Mouse (Mus musculus) hindbrain, embryonic 13.5 days (tissue): ENCODE measurements around the gene Igf2bp1. TPM values are rescaled to one million over a fixed set of nuclear protein-coding genes. Genes with fewer than 3 reads are reported as not detected.
A peak's percentile ranks its signal among the peaks of the same experiment; 100 is the strongest.

Experiments
- ATAC-seq: fragments of 200-750 bp; cut with Nextera tagmentation; 2 replicates; pipeline ENCODE4 v1.8.0; 2017; ENCODE audit warnings: moderate TSS enrichment; ENCODE audit not compliant: low FRiP score
- H3K27ac ChIP-seq: fragments of 300-500 bp; sonication (generic); 2 replicates; pipeline ENCODE4 v1.5.1; 2015; ENCODE audit warnings: inconsistent platforms, mild to moderate bottlenecking, moderate library complexity
- H3K27me3 ChIP-seq: fragments of 300-500 bp; sonication (generic); 2 replicates; pipeline ENCODE4 v1.6.1; 2015; ENCODE audit warnings: mild to moderate bottlenecking, inconsistent platforms
- H3K36me3 ChIP-seq: fragments of 300-500 bp; sonication (generic); 2 replicates; pipeline ENCODE4 v1.6.1; 2015; ENCODE audit warnings: mild to moderate bottlenecking, inconsistent platforms
- H3K4me1 ChIP-seq: fragments of 300-500 bp; sonication (generic); replicated peaks from 2 replicates; pipeline ENCODE4 v1.6.1; 2015; ENCODE audit warnings: inconsistent platforms
- H3K4me2 ChIP-seq: fragments of 300-500 bp; sonication (generic); 2 replicates; pipeline ENCODE4 v1.6.1; 2015; ENCODE audit warnings: inconsistent platforms, mild to moderate bottlenecking, moderate library complexity
- H3K4me3 ChIP-seq: fragments of 300-500 bp; sonication (generic); 2 replicates; pipeline ENCODE4 v1.5.1; 2015; ENCODE audit warnings: mild to moderate bottlenecking, inconsistent platforms
- H3K9ac ChIP-seq: fragments of 300-500 bp; sonication (generic); 2 replicates; pipeline ENCODE4 v1.6.1; 2015; ENCODE audit warnings: mild to moderate bottlenecking, inconsistent platforms
- H3K9me3 ChIP-seq: fragments of 300-500 bp; sonication (generic); 2 replicates; pipeline ENCODE4 v1.6.1; 2016; ENCODE audit warnings: inconsistent platforms
- WGBS: fragments of 180-500 bp; shearing (Covaris S2); methylation state at CpG from one replicate; pipeline ENCODE4 v1.1.7; 2015; 5-methylcytosine and 5-hydroxymethylcytosine counted together
- polyA plus RNA-seq: library from polyadenylated mRNA; unstranded; fragments of >200 nt; fragmentation: Nextera tagmentation; extraction: Ambion mirVana; gene quantifications from 2 replicates; pipeline ENCODE4 v1.2.1, GENCODE M21; 2015

Igf2bp1 gene
- polyA plus RNA-seq, 1 experiment from 2014 or later, result 23.1 TPM

DNA sequence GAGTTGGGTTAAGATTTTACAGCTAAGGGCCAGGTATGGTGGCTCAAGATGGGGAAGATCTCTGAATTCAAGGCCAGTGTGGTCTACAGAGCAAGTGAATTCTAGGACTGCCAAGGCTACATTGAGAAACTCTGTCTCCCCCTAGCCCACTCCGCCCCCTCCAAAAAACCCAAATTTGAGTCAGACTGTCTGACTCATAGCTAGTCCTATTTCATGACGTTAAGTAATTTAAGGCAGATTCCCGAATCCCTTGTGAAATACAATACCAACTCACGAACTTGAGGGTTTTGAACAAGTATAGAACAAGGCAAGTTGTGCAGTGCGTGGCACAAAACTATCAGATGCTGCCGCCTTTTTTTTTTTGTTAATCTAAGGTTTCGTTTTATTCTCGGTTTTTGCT is 28.4 kb upstream of the Igf2bp1 start:
- Histone ChIP-seq H3K4me3 (peak overlapping the region; percentile 89), H3K4me1 (peaks cover 29% of the 10 kb centered on the region), H3K27ac (no peak overlapping the region), H3K9ac (no peak overlapping the region), H3K4me2 (peak overlapping the region; percentile 96), H3K36me3 (peaks cover 16% of the 10 kb centered on the region), H3K9me3 (no peaks in the 10 kb centered on the region), H3K27me3 (peaks cover 19% of the 10 kb centered on the region)
- ATAC-seq, result no peak
- WGBS, result 52% methylated on average over 8 of the region's 8 CpGs

DNA sequence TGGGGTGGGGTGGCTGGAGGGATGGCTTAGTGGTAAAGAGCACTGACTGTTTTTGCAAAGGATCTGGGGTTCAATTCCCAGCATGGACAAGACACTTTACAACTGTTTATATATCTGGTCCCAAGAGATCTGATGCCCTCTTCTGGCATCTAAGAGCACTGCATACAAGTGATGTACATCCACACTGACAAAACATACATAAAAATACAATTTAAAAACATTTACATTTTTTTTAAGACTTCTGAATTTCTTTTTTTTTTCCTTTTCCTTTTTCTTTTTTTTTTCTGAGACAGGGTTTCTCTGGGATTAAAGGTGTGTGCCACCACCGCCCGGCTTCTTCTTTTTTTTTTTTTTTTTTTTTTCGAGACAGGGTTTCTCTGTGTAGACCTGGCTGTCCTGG is 27.5 kb upstream of the Igf2bp1 start:
- Histone ChIP-seq H3K4me1 (peaks cover 29% of the 10 kb centered on the region), H3K27me3 (peaks cover 28% of the 10 kb centered on the region), H3K27ac (no peak overlapping the region), H3K4me2 (no peak overlapping the region), H3K9ac (no peak overlapping the region), H3K36me3 (peaks cover 9% of the 10 kb centered on the region), H3K4me3 (no peak overlapping the region), H3K9me3 (no peaks in the 10 kb centered on the region)
- ATAC-seq, result no peak
- 100% methylated on average over 3 of the region's 3 CpGs for WGBS

DNA sequence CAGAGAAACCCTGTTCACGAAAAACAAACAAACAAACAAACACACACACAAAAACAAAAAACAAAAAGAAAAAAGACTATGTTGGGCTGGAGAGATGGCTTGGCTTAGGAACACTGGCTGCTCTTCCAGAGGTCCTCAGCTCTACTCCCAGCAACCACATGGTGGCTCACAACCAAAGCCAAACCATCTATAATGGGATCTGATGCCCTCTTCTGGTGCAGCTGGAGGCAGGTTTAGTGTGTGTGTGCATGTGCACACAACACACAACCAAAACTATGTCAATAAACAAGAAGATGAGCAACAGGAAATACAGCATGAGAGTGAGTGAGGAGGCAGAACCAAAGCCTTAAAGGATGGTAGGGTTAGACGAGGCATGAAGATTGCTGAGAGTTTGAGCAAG is 26.0 kb upstream of the Igf2bp1 start:
- no peaks in the 10 kb centered on the region for H3K9me3 ChIP-seq
- H3K9ac ChIP-seq, result no peak overlapping the region
- peaks cover 20% of the 10 kb centered on the region for H3K4me1 ChIP-seq
- no peak for ATAC-seq
- WGBS, result 82% methylated on average over 2 of the region's 2 CpGs
- H3K27me3 ChIP-seq, result peaks cover 28% of the 10 kb centered on the region
- H3K27ac ChIP-seq, result no peak overlapping the region
- no peak overlapping the region for H3K4me2 ChIP-seq
- peaks cover 3% of the 10 kb centered on the region; the same call in 1 of the 2 replicates for H3K36me3 ChIP-seq
- H3K4me3 ChIP-seq, result no peak overlapping the region

DNA sequence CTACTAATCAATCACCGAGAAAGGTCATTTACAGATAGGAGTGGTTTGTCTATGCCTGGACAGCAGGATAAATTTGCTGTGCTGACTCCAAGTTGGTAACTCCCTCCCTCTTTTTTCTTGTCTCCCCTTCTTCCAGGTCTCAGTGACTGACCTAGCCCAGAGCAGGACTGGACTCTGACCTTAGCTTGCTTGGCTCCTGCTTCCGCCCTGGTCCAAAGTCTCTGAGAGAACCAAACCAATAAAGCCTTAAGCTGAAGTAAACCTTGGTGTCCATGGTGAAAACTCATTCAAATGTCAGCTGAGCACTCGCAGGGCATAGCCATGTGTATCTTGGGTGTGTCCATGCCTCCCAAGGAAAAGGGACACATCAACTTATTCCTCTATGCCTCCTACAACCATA is 24.8 kb upstream of the Igf2bp1 start:
- Histone ChIP-seq H3K27me3 (peaks cover 32% of the 10 kb centered on the region), H3K4me1 (peaks cover 9% of the 10 kb centered on the region), H3K36me3 (no peaks in the 10 kb centered on the region), H3K4me2 (no peak overlapping the region), H3K9me3 (no peaks in the 10 kb centered on the region), H3K27ac (no peak overlapping the region), H3K9ac (no peak overlapping the region), H3K4me3 (no peak overlapping the region)
- ATAC-seq, result no peak
- 88% methylated on average over 3 of the region's 3 CpGs for WGBS

DNA sequence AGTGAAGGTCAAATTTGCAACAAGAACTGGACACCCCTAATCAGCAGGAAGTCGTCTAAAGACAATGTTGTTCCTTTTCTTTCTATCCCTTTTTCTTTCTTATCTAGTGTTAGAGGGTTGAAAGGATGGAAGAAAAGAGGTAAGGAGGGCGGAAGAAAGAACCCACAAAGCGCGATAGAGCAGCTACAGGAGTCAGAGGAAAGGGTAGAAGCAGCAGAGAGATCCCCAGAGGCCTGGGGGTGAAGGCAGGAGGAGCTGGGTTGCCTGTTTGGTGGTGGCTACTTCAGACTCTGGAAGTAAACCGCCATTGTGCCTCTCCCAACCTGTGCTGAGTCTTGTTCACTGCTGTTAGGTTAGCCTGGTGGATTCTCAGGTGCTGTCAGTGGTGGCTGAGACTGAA is 22.4 kb upstream of the Igf2bp1 start:
- H3K4me1 ChIP-seq, result no peaks in the 10 kb centered on the region
- H3K27ac ChIP-seq, result no peak overlapping the region
- no peak overlapping the region for H3K4me2 ChIP-seq
- H3K36me3 ChIP-seq, result no peaks in the 10 kb centered on the region
- no peaks in the 10 kb centered on the region for H3K9me3 ChIP-seq
- H3K9ac ChIP-seq, result no peak overlapping the region
- ATAC-seq, result no peak
- H3K27me3 ChIP-seq, result peaks cover 32% of the 10 kb centered on the region
- WGBS, result 61% methylated on average over 5 of the region's 5 CpGs
- H3K4me3 ChIP-seq, result no peak overlapping the region

DNA sequence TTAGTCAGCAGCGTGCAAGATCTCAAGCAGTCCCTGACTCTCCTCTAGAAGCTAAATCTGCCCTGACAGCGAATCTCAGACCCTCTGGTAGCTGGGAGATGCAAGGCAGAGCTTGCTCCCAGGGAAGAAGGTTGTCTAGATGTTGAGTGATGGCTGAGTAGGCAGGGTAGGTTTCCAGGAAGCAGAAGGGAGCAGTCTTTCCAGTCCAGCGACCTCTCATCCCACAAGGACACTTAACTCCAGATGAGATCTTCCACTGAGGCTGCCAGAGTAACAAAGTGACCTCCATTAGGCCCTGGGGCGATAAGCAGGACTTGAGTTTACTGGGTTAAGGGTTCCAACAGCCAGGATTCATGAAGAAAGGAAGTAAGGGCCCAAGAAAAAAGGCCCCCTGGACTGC is 14.9 kb upstream of the Igf2bp1 start:
- H3K9ac ChIP-seq, result no peak overlapping the region
- no peaks in the 10 kb centered on the region for H3K4me1 ChIP-seq
- H3K9me3 ChIP-seq, result no peaks in the 10 kb centered on the region
- no peak overlapping the region for H3K4me3 ChIP-seq
- H3K36me3 ChIP-seq, result no peaks in the 10 kb centered on the region
- ATAC-seq, result no peak
- H3K4me2 ChIP-seq, result no peak overlapping the region
- WGBS, result 76% methylated on average over 4 of the region's 4 CpGs
- no peaks in the 10 kb centered on the region for H3K27me3 ChIP-seq
- H3K27ac ChIP-seq, result no peak overlapping the region

DNA sequence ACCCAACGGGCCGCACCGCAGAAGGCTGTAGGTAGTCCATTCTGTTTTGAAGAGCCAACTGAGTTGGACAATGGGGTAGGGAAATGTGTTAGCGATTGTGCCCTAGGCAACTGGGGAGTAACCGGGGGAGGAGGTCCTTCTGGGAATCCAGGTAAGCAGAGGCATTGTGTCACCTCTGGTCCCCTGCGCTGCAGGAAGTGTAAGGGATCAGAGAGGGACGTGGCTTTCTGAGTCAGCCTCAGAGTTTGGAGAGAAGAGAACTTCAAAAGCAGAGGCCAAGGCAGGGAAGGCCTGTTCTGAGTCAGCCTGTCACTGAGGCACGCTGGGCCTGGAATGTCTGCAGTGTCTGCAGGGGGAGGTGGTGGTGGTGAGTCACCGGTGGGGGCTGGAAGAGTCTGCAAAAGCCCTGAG is 12.2 kb upstream of the Igf2bp1 start:
- H3K9ac ChIP-seq, result no peak overlapping the region
- H3K27me3 ChIP-seq, result no peaks in the 10 kb centered on the region
- no peaks in the 10 kb centered on the region for H3K9me3 ChIP-seq
- ATAC-seq, result no peak
- no peaks in the 10 kb centered on the region for H3K36me3 ChIP-seq
- no peak overlapping the region for H3K27ac ChIP-seq
- H3K4me2 ChIP-seq, result no peak overlapping the region
- no peak overlapping the region for H3K4me3 ChIP-seq
- 22% methylated on average over 9 of the region's 9 CpGs for WGBS
- no peaks in the 10 kb centered on the region for H3K4me1 ChIP-seq

DNA sequence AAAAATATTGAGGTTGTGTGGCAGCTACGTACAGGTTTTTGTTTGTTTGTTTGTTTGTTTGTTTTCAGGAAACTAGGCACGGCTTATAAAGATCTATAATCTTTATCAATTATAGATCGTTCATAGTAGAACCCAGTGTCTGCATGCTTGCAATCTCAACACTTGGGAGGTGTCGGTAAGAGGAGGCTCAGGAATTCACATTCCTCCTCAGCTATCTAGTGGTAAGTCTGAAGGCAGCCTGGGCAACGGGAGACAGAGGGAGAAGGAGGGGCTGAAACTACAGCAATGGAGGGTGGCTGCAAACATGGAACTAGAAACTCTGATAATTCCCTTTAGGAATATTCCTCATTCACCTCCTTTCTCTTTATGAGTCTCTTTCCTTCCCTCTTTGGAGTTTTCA is 9.7 kb upstream of the Igf2bp1 start:
- Histone ChIP-seq H3K9ac (no peak overlapping the region), H3K4me2 (no peak overlapping the region), H3K9me3 (no peaks in the 10 kb centered on the region), H3K4me1 (no peaks in the 10 kb centered on the region), H3K27ac (no peak overlapping the region), H3K4me3 (no peak overlapping the region), H3K27me3 (no peaks in the 10 kb centered on the region), H3K36me3 (no peaks in the 10 kb centered on the region)
- ATAC-seq, result no peak
- 60% methylated on average over 5 of the region's 5 CpGs for WGBS

DNA sequence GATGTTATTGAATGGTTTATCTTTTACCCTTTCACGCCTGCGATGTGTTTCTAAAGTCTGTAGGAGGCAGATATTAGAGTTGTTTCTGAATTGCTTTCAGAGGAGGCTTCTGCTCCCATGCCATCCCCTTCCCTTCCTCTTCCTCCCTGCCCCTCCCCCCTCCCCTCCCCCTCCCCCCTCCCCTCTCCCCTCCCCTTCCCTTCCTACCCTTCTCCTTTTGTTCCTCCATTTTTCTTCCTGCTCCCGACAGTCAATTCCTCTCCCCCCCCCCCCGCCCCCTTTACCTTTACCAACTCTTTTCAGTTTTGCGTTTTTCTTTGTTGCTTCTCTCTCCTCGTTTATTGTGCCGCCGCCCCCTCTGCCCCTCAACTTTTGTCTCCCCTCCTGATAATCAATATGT is 6.2 kb upstream of the Igf2bp1 start:
- no peak overlapping the region for H3K9ac ChIP-seq
- H3K4me3 ChIP-seq, result no peak overlapping the region
- ATAC-seq, result no peak
- no peak overlapping the region for H3K4me2 ChIP-seq
- no peak overlapping the region for H3K27ac ChIP-seq
- no peaks in the 10 kb centered on the region; the same call in 1 of the 2 replicates for H3K4me1 ChIP-seq
- no peaks in the 10 kb centered on the region for H3K27me3 ChIP-seq
- WGBS, result 2% methylated on average over 4 of the region's 8 CpGs
- no peaks in the 10 kb centered on the region for H3K36me3 ChIP-seq
- no peaks in the 10 kb centered on the region for H3K9me3 ChIP-seq

DNA sequence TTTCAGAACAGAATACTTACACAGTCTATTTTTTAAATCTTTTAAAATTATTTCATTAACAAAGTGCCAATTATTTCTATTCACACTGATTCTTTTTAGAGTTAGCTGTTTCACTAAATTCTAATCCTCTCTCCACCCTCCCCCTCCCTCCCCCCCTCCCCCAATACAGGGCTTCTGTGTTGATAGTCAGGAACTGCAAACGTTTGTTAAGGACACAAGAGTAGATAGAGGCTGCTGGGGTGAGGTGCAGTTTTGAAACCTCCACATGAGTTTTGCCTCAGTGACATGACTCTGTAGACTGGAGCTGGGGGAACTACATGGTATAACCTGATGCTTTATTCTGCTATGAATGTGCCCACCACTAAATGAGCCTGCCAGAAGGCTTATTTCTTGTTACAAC is 3.1 kb upstream of the Igf2bp1 start:
- no peak overlapping the region for H3K4me2 ChIP-seq
- no peak overlapping the region for H3K9ac ChIP-seq
- no peak overlapping the region for H3K4me3 ChIP-seq
- ATAC-seq, result no peak
- WGBS, result 4% methylated on average over 1 of the region's 1 CpGs
- H3K27me3 ChIP-seq, result no peaks in the 10 kb centered on the region
- H3K36me3 ChIP-seq, result no peaks in the 10 kb centered on the region
- no peaks in the 10 kb centered on the region for H3K9me3 ChIP-seq
- H3K4me1 ChIP-seq, result peaks cover 4% of the 10 kb centered on the region; the same call in 1 of the 2 replicates
- H3K27ac ChIP-seq, result no peak overlapping the region

DNA sequence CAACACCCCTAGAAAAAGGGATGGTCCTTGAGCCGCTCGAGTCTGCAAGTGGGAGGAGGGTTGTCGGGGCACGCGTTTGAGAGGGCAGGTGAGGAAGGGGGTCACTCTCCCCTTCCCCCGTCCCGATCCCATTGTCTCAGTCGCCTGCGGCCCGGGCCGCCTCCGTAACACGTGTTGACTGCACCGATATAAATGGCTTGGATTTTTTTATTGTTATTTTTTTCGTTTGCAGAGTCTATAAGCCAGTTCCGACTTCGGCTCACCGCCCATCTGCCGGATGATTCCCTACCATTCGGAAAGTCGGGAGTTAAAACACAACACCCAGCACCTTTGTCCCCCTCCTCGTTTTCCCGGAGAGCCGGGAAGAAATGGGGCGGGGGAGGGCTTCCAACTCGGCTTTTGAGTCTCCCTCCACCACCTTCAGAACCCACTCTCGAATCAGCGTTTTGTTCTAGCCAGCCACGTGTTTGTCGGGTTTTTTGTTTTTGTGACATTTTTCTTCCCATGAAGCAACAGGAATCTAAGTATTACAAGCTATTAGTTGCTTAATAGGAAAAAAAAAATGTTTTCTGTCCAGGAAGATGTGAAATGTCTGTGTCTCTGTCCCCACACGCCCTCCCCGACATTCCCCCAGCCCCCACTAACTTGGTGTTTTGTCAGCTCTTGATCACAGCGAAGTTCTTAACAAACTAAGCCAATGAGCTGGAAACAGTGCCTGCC is 1.9 kb upstream of the Igf2bp1 start:
- Histone ChIP-seq H3K4me2 (peak overlapping the region; percentile 77), H3K4me3 (peak overlapping the region; percentile 78), H3K9me3 (no peaks in the 10 kb centered on the region), H3K4me1 (peaks cover 13% of the 10 kb centered on the region), H3K27me3 (no peaks in the 10 kb centered on the region), H3K9ac (peak overlapping the region; percentile 88), H3K36me3 (no peaks in the 10 kb centered on the region), H3K27ac (peak overlapping the region; percentile 95)
- WGBS, result under 1% methylated on average over 33 of the region's 33 CpGs
- ATAC-seq, result 0 out of 2 replicates have a peak, but pooled peaks have one; percentile 33

DNA sequence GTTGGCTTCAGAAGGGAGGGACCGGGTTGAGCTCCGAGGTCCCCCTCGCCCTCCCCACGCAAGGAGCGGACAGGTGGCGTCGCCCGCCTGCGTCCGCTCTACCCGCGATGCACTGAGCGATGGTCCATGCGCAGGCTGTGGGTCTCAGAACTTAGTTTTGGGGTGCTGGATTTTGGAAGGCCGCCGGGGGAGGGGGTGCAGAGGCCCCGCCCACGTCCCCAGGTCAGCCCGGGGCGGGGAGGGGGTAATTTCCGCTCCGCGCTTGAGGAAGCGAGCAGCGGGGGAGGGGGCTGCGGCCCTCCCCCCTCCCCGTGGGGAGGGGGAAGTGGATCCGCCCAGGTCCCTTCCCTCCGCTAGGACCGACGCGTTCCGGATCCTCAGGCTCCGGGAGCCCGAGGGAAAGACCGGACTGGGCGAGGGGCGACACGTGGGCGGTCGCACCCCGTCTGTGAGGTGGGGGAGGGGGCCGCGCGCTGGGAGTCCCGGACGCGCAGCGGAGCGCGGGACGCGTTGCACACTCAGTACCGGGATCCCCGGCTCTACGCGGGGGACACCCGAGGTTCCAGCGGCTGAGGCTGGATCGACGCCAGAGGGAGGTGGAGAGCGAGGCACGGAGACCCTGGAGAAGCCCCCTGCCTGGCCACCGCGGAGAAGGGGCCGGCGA is 1.2 kb upstream of the Igf2bp1 start:
- peak overlapping the region; percentile 77 for H3K4me2 ChIP-seq
- peak; percentile 86 for ATAC-seq
- under 1% methylated on average over 58 of the region's 67 CpGs for WGBS
- H3K36me3 ChIP-seq, result no peaks in the 10 kb centered on the region
- peaks cover 20% of the 10 kb centered on the region for H3K4me1 ChIP-seq
- no peaks in the 10 kb centered on the region for H3K27me3 ChIP-seq
- peak overlapping the region; percentile 88 for H3K9ac ChIP-seq
- H3K27ac ChIP-seq, result peak overlapping the region; percentile 95
- no peaks in the 10 kb centered on the region for H3K9me3 ChIP-seq
- peak overlapping the region; percentile 78 for H3K4me3 ChIP-seq

DNA sequence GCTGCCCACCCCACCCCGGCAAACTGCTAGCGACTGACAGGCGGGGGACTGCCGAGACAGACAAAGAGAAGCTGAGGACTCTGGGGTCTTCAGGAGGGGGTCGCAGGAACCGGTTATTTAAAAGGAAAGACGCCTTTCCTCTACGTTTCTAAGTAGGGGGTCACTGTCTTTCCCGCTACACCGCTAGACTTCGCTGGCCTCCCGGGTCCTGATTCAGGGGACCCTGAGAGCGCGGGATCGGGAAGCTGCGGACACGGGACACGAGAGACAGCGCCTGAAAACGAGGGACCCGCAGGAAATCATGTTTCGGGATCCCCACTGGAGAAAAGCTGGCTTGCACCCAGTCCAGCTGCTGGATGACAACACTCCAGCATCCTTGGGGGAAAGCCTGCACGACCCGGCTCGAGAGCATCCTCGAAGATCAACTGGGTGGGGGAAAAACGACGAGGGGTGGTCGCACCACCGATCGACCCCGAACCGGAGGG is 669 bp upstream of the Igf2bp1 start:
- WGBS, result under 1% methylated on average over 33 of the region's 33 CpGs
- Histone ChIP-seq H3K27ac (peak overlapping the region; percentile 95), H3K9me3 (no peaks in the 10 kb centered on the region), H3K9ac (peak overlapping the region; percentile 88), H3K27me3 (no peaks in the 10 kb centered on the region), H3K4me3 (peak overlapping the region; percentile 78), H3K4me2 (peak overlapping the region; percentile 77), H3K36me3 (no peaks in the 10 kb centered on the region), H3K4me1 (peaks cover 26% of the 10 kb centered on the region)
- peak; percentile 52; the same call in 1 of the 2 replicates for ATAC-seq
